Mouse (Mus musculus) hindbrain, embryonic 15.5 days (tissue): Measurements from ENCODE around the gene Thtpa. TPM values are rescaled to one million over a fixed set of nuclear protein-coding genes. Genes with fewer than 3 reads are reported as not detected.

Experiments used
- ATAC-seq: fragments of 200-750 bp; cut with Nextera tagmentation; 2 replicates; pipeline ENCODE4 v1.8.0; 2017; ENCODE audit warnings: low read depth, moderate number of reproducible peaks, moderate TSS enrichment; ENCODE audit not compliant: low FRiP score
- H3K27ac ChIP-seq: fragments of 300-500 bp; sonication (generic); replicated peaks from 2 replicates; pipeline ENCODE4 v1.5.1; 2015; ENCODE audit warnings: mild to moderate bottlenecking, inconsistent platforms
- H3K27me3 ChIP-seq: fragments of 300-500 bp; sonication (generic); 2 replicates; pipeline ENCODE4 v1.6.1; 2015; ENCODE audit warnings: control low read depth, inconsistent platforms
- H3K36me3 ChIP-seq: fragments of 300-500 bp; sonication (generic); 2 replicates; pipeline ENCODE4 v1.6.1; 2015; ENCODE audit warnings: control low read depth, inconsistent platforms
- H3K4me1 ChIP-seq: fragments of 300-500 bp; sonication (generic); replicated peaks from 2 replicates; pipeline ENCODE4 v1.6.1; 2015; ENCODE audit warnings: control low read depth, inconsistent platforms
- H3K4me2 ChIP-seq: fragments of 300-500 bp; sonication (generic); 2 replicates; pipeline ENCODE4 v1.6.1; 2015; ENCODE audit warnings: moderate library complexity, mild to moderate bottlenecking, inconsistent platforms
- H3K4me3 ChIP-seq: fragments of 300-500 bp; sonication (generic); 2 replicates; pipeline ENCODE4 v1.5.1; 2015; ENCODE audit warnings: mild to moderate bottlenecking, inconsistent platforms
- H3K9ac ChIP-seq: fragments of 300-500 bp; sonication (generic); 2 replicates; pipeline ENCODE4 v1.6.1; 2015; ENCODE audit warnings: inconsistent platforms
- H3K9me3 ChIP-seq: fragments of 300-500 bp; sonication (generic); 2 replicates; pipeline ENCODE4 v1.6.1; 2016; ENCODE audit warnings: control low read depth, inconsistent platforms
- WGBS: fragments of 180-500 bp; shearing (Covaris S2); methylation state at CpG from one replicate; pipeline ENCODE4 v1.1.7; 2015; 5-methylcytosine and 5-hydroxymethylcytosine counted together
- polyA plus RNA-seq: library from polyadenylated mRNA; unstranded; fragments of >200 nt; fragmentation: Nextera tagmentation; extraction: Ambion mirVana; gene quantifications from 2 replicates; pipeline ENCODE4 v1.2.1, GENCODE M21; 2015

Gene Thtpa
- polyA plus RNA-seq, 1 experiment from 2014 or later, result 32.6 TPM

GRCm38 (mm10) chr14:55109048-55109873 lies 14.7 kb downstream of the Thtpa start:
- ATAC-seq, result no peak
- H3K4me1 ChIP-seq, result peaks cover 93% of the 10 kb centered on the region
- peak overlapping the region; percentile 35 for H3K9ac ChIP-seq
- peak overlapping the region; percentile 83 for H3K27ac ChIP-seq
- no peaks in the 10 kb centered on the region for H3K9me3 ChIP-seq
- H3K4me3 ChIP-seq, result no peak overlapping the region
- H3K36me3 ChIP-seq, result peaks cover 11% of the 10 kb centered on the region; the same call in 1 of the 2 replicates
- peak overlapping the region; percentile 38 for H3K4me2 ChIP-seq
- whole genome bisulfite sequencing, result 13% methylated on average over 21 of the region's 21 CpGs
- no peaks in the 10 kb centered on the region for H3K27me3 ChIP-seq

GRCm38 (mm10) chr14:55110076-55110475 lies 15.5 kb downstream of the Thtpa start:
- no peak overlapping the region; the same call in 1 of the 2 replicates for H3K27ac ChIP-seq
- peaks cover 11% of the 10 kb centered on the region; the same call in 1 of the 2 replicates for H3K36me3 ChIP-seq
- 38% methylated on average over 9 of the region's 9 CpGs for WGBS
- no peak for ATAC-seq
- H3K9ac ChIP-seq, result 0 out of 2 replicates have a peak overlapping the region, but pooled peaks have one; percentile 35
- H3K4me1 ChIP-seq, result peaks cover 93% of the 10 kb centered on the region
- no peak overlapping the region for H3K4me3 ChIP-seq
- no peaks in the 10 kb centered on the region for H3K9me3 ChIP-seq
- H3K4me2 ChIP-seq, result peak overlapping the region; percentile 3; the same call in 1 of the 2 replicates
- no peaks in the 10 kb centered on the region for H3K27me3 ChIP-seq

- H3K36me3 ChIP-seq, result peaks cover 11% of the 10 kb centered on the region; the same call in 1 of the 2 replicates
- WGBS, result 69% methylated on average over 2 of the region's 2 CpGs
- no peaks in the 10 kb centered on the region for H3K9me3 ChIP-seq
- peak overlapping the region; percentile 21; the same call in 1 of the 2 replicates for H3K4me2 ChIP-seq
- no peak overlapping the region for H3K27ac ChIP-seq
- H3K4me3 ChIP-seq, result no peak overlapping the region
- H3K9ac ChIP-seq, result 0 out of 2 replicates have a peak overlapping the region, but pooled peaks have one; percentile 17
- no peaks in the 10 kb centered on the region for H3K27me3 ChIP-seq
- H3K4me1 ChIP-seq, result peaks cover 87% of the 10 kb centered on the region
- no peak for ATAC-seq
Measured at GRCm38 (mm10) chr14:55111720-55112119, 17.1 kb downstream of the Thtpa start.

- WGBS, result 69% methylated on average over 51 of the region's 51 CpGs
- H3K9ac ChIP-seq, result peak overlapping the region; percentile 93
- H3K4me3 ChIP-seq, result peak overlapping the region; percentile 76
- peak overlapping the region; percentile 74 for H3K4me2 ChIP-seq
- H3K4me1 ChIP-seq, result peaks cover 80% of the 10 kb centered on the region
- no peaks in the 10 kb centered on the region for H3K27me3 ChIP-seq
- peaks cover 11% of the 10 kb centered on the region; the same call in 1 of the 2 replicates for H3K36me3 ChIP-seq
- no peaks in the 10 kb centered on the region for H3K9me3 ChIP-seq
- no peak overlapping the region for H3K27ac ChIP-seq
- ATAC-seq, result no peak
Measured at GRCm38 (mm10) chr14:55113351-55113974, 18.9 kb downstream of the Thtpa start.

- Histone ChIP-seq H3K4me3 (peak overlapping the region; percentile 76), H3K4me2 (peak overlapping the region; percentile 74), H3K27me3 (no peaks in the 10 kb centered on the region), H3K9me3 (no peaks in the 10 kb centered on the region), H3K9ac (peak overlapping the region; percentile 93), H3K4me1 (peaks cover 73% of the 10 kb centered on the region), H3K27ac (peak overlapping the region; percentile 96), H3K36me3 (peaks cover 11% of the 10 kb centered on the region; the same call in 1 of the 2 replicates)
- ATAC-seq, result no peak
- WGBS, result 10% methylated on average over 26 of the region's 26 CpGs
Measured at GRCm38 (mm10) chr14:55113975-55114645, 19.5 kb downstream of the Thtpa start.

- peak overlapping the region; percentile 93 for H3K9ac ChIP-seq
- peak; percentile 41 for ATAC-seq
- H3K27me3 ChIP-seq, result no peaks in the 10 kb centered on the region
- H3K4me1 ChIP-seq, result peaks cover 64% of the 10 kb centered on the region
- peaks cover 11% of the 10 kb centered on the region; the same call in 1 of the 2 replicates for H3K36me3 ChIP-seq
- H3K9me3 ChIP-seq, result no peaks in the 10 kb centered on the region
- H3K4me2 ChIP-seq, result peak overlapping the region; percentile 74
- WGBS, result under 1% methylated on average over 73 of the region's 78 CpGs
- peak overlapping the region; percentile 76 for H3K4me3 ChIP-seq
- H3K27ac ChIP-seq, result peak overlapping the region; percentile 96
Measured at GRCm38 (mm10) chr14:55114759-55115701, 20.4 kb downstream of the Thtpa start.

GRCm38 (mm10) chr14:55115846-55116245 lies 21.3 kb downstream of the Thtpa start:
- Histone ChIP-seq H3K4me3 (peak overlapping the region; percentile 76), H3K27ac (peak overlapping the region; percentile 96), H3K4me2 (peak overlapping the region; percentile 74), H3K9ac (peak overlapping the region; percentile 93), H3K4me1 (peaks cover 56% of the 10 kb centered on the region), H3K27me3 (no peaks in the 10 kb centered on the region), H3K9me3 (no peaks in the 10 kb centered on the region), H3K36me3 (peaks cover 11% of the 10 kb centered on the region; the same call in 1 of the 2 replicates)
- 1% methylated on average over 8 of the region's 8 CpGs for WGBS
- ATAC-seq, result peak; percentile 35

- peak within 1 kb of the TSS; percentile 96 for H3K27ac ChIP-seq
- peak within 1 kb of the TSS; percentile 74 for H3K4me2 ChIP-seq
- ATAC-seq, result peak; percentile 75
- no peaks in the 10 kb centered on the region for H3K9me3 ChIP-seq
- WGBS, result 4% methylated on average over 21 of the region's 21 CpGs
- peak within 1 kb of the TSS; percentile 76 for H3K4me3 ChIP-seq
- peak within 1 kb of the TSS; percentile 93 for H3K9ac ChIP-seq
- peaks cover 48% of the 10 kb centered on the region for H3K4me1 ChIP-seq
- peaks cover 11% of the 10 kb centered on the region; the same call in 1 of the 2 replicates for H3K36me3 ChIP-seq
- H3K27me3 ChIP-seq, result no peaks in the 10 kb centered on the region
Measured at GRCm38 (mm10) chr14:55116425-55117200, 22.0 kb downstream of the Thtpa start, which contains the start of gene Jph4. Jph4 (minus strand) TSS chr14:55116935.

GRCm38 (mm10) chr14:55118852-55119251 lies 24.3 kb downstream of the Thtpa start:
- ATAC-seq, result no peak
- Histone ChIP-seq H3K9ac (no peak overlapping the region), H3K27me3 (no peaks in the 10 kb centered on the region), H3K27ac (no peak overlapping the region), H3K4me1 (peaks cover 40% of the 10 kb centered on the region), H3K4me3 (no peak overlapping the region), H3K9me3 (no peaks in the 10 kb centered on the region), H3K36me3 (no peaks in the 10 kb centered on the region), H3K4me2 (no peak overlapping the region)
- 71% methylated on average over 4 of the region's 4 CpGs for WGBS

- Histone ChIP-seq H3K4me2 (no peak overlapping the region), H3K36me3 (no peaks in the 10 kb centered on the region), H3K27me3 (no peaks in the 10 kb centered on the region), H3K4me1 (peaks cover 33% of the 10 kb centered on the region), H3K27ac (no peak overlapping the region), H3K9ac (no peak overlapping the region), H3K9me3 (no peaks in the 10 kb centered on the region), H3K4me3 (no peak overlapping the region)
- no peak for ATAC-seq
- WGBS, result 74% methylated on average over 4 of the region's 4 CpGs
Measured at GRCm38 (mm10) chr14:55119421-55120134, 25.0 kb downstream of the Thtpa start.
